ENCODE assay signal across 8 mouse cellular contexts in the genomic region with DNA sequence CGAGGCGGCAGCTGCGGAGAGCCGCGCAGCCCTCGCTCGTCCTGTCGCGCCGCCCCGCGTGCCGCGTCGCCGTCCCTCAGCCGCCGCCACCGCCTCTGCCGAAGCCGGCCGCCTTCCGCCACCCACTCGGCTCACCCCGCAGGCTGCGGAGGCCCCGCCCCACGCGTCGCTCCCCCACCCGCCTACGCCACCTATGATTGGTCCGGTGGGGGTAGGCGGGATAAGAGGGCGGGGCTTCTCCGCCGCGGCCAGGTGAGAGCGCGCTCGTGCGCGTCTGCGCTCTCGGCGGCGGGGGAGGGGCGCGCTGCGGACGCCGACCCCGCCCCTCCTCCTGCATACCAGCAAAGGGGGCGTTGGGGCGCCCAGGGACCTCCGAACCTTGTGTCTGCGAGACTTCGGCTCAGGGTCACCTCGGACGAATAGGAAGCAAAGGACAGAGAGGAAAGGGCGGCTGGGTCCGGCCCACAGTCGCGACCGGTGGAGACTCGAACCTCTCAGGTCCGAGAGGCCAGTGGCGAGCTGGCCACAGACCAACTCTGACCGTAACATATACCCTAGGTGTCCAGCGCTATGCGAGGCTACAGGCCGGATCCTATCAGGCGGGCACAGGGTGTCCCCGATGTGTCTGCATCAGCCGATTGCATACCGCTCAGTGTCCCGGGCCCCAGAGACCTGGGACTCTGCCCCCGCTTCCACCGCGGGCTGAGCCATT. TPM values are rescaled to one million over a fixed set of nuclear protein-coding genes. Genes with fewer than 3 reads are reported as not detected.
DNase-seq lines count a peak whose midpoint lies in the region; ATAC-seq and TF ChIP-seq lines count a peak whose summit lies in the region.

A gene (minus strand): TSS at position 141 of the 712 bp plus-strand sequence.

- H3K9me3 ChIP-seq in hindbrain, postnatal 0 days (ENCODE audit: low read length) = no peaks in the 10 kb centered on the region

- TF ChIP-seq CTCF in hindbrain, postnatal 0 days (IDR thresholded peaks at IDR 0.05; ENCODE audit: low read depth) = no peak

- no peaks in the 10 kb centered on the region for H3K27me3 ChIP-seq in hindbrain, postnatal 0 days (ENCODE audit: insufficient read depth, low read length)

- H3K4me3 ChIP-seq in hindbrain, postnatal 0 days (ENCODE audit: low read length) = peak within 1 kb of the TSS; percentile 80

- H3K9ac ChIP-seq in hindbrain, postnatal 0 days (replicated peaks; ENCODE audit: low read length) = peak within 1 kb of the TSS; percentile 94

- H3K36me3 ChIP-seq in hindbrain, postnatal 0 days (ENCODE audit: insufficient read depth, low read length) = no peaks in the 10 kb centered on the region

- DNase-seq in gastrocnemius, adult 8-10 months (ENCODE audit: low spot score in 2 of 2) = peak; percentile 78 to 84
- peak; percentile 96 for DNase-seq in hindbrain, postnatal 0 days (ENCODE audit: low spot score)
- DNase-seq in left cerebral cortex, adult 18-20 months (ENCODE audit: low spot score in 2 of 2) = peak; percentile 79 to 86
- peak; percentile 93 to 95 for DNase-seq in lung, postnatal 4 days
- DNase-seq in retina, postnatal 1 day = peak; percentile 94
- peak; percentile 97 for DNase-seq in thymus, postnatal 4 days

- peak; percentile 78 for ATAC-seq in activated CD4-positive, CD25-positive, alpha-beta regulatory T cell, adult 4 months
- peak; percentile 80 for ATAC-seq in common myeloid progenitor, adult 5-6 weeks (replicated peaks; ENCODE audit: low read depth, poor library complexity, severe bottlenecking)
- peak; percentile 97 for ATAC-seq in hindbrain, postnatal 0 days

- peaks cover 6% of the 10 kb centered on the region; the same call in 1 of the 2 replicates for H3K4me1 ChIP-seq in hindbrain, postnatal 0 days (ENCODE audit: insufficient read depth, low read length)

- H3K4me2 ChIP-seq in hindbrain, postnatal 0 days (ENCODE audit: low read depth, low read length) = peak within 1 kb of the TSS; percentile 76

- under 1% methylated on average over 67 of the region's 80 CpGs for WGBS in hindbrain, postnatal 0 days

- peak within 1 kb of the TSS; percentile 95 for H3K27ac ChIP-seq in hindbrain, postnatal 0 days

RNA-seq across cellular contexts. Expression of the gene that starts here (rescaled TPM):
- polyA plus RNA-seq in activated CD4-positive, CD25-positive, alpha-beta regulatory T cell, adult 4 months (2017; shearing (Covaris generic)) = 10 to 100 TPM in 1 of 2 experiments, 1 to 10 TPM in 1; 8.0 to 10.3 TPM
- total RNA-seq in common myeloid progenitor, adult 5-6 weeks (2017) = 12.7 and 18.3 TPM in 2 replicates
- total RNA-seq in gastrocnemius, adult 8-10 months (2022) = 1 to 10 TPM; 4.1 to 8.0 (median 6.0) TPM
- total RNA-seq in hindbrain, postnatal 0 days (2014; rRNA removed) = 54.5 and 57.4 TPM in 2 replicates
- polyA plus RNA-seq in hindbrain, postnatal 0 days (2015; fragmentation: Nextera tagmentation; extraction: Ambion mirVana) = 31.6 and 36.5 TPM in 2 replicates
- total RNA-seq in left cerebral cortex, adult 18-20 months (2021) = 10 to 100 TPM; 58.8 to 67.3 TPM

Comparison
In these comparisons a context has a peak if more than half of its experiments do, and no peak if none do; other contexts are left out.
1. Peak in every context shown above with its lines: DNase-seq, ATAC-seq, H3K4me3 ChIP-seq and H3K27ac ChIP-seq.